Mouse (Mus musculus): ENCODE measurements around the gene Dgki. TPM values are rescaled to one million over a fixed set of nuclear protein-coding genes. Genes with fewer than 3 reads are reported as not detected.

The Dgki gene
- polyA plus RNA-seq, 1 experiment from 2014 or later = 2.8 TPM

DNA sequence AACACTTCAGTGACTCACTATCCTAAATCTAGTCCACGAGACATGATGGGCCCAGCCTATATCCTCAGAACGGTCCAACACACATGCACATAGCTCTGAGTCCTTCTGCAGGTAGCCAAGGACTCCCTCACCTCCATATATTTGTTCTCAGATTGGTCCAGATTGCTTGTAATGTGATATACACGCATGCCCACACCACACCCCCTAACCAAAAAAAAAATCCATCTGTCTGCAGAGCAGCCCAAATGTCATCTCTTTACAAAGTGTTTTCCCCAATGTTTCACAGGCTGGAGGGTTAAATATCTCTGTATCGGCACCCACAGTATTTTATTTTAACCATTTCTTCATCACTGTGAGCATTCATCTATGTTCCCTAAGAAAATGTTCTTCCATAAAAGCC is 58.5 kb downstream of the Dgki start:
- Histone ChIP-seq H3K27me3 (ENCODE audit: control insufficient read depth, insufficient read depth, low read length) (no peaks in the 10 kb centered on the region), H3K9me3 (ENCODE audit: control insufficient read depth, low read length) (no peaks in the 10 kb centered on the region), H3K4me2 (ENCODE audit: low read depth) (no peak overlapping the region), H3K36me3 (ENCODE audit: control insufficient read depth, insufficient read depth, low read length) (no peaks in the 10 kb centered on the region), H3K4me1 (ENCODE audit: control insufficient read depth, insufficient read depth, low read length) (no peaks in the 10 kb centered on the region), H3K27ac (ENCODE audit: low read depth, low read length) (no peak overlapping the region), H3K4me3 (ENCODE audit: low read depth, low read length) (no peak overlapping the region), H3K9ac (ENCODE audit: low read length) (no peak overlapping the region)
- no peak for DNase-seq (ENCODE audit: low spot score)
- ATAC-seq (ENCODE audit: insufficient read depth, low FRiP score, low TSS enrichment) = no peak
- WGBS = 90% methylated on average over 4 of the region's 4 CpGs

DNA sequence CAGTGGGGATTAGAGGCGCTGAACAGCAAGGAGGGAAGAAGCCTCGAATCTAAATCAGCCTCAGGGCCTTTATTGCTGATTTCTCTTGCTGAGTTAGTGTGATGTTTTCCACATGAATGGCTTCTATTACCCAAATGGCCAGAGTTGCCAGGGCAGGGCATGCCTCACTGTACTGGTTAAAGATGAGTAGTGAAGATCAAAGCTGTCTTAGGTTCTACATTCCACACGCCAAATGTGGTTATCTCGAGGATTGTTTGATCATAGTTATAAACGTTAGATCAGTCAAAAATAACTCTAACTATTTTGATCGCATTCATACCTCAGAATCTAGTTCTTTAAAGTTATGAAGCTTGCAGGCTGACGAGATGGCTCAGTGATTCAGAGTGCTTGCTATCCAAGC is 59.8 kb downstream of the Dgki start:
- no peak overlapping the region for H3K27ac ChIP-seq (ENCODE audit: low read depth, low read length)
- no peaks in the 10 kb centered on the region for H3K36me3 ChIP-seq (ENCODE audit: control insufficient read depth, insufficient read depth, low read length)
- no peak overlapping the region for H3K9ac ChIP-seq (ENCODE audit: low read length)
- H3K27me3 ChIP-seq (ENCODE audit: control insufficient read depth, insufficient read depth, low read length) = no peaks in the 10 kb centered on the region
- no peaks in the 10 kb centered on the region for H3K4me1 ChIP-seq (ENCODE audit: control insufficient read depth, insufficient read depth, low read length)
- WGBS = 78% methylated on average over 7 of the region's 7 CpGs
- ATAC-seq (ENCODE audit: insufficient read depth, low FRiP score, low TSS enrichment) (no peak), DNase-seq (ENCODE audit: low spot score) (no peak)
- no peak overlapping the region for H3K4me2 ChIP-seq (ENCODE audit: low read depth)
- H3K9me3 ChIP-seq (ENCODE audit: control insufficient read depth, low read length) = no peaks in the 10 kb centered on the region
- no peak overlapping the region for H3K4me3 ChIP-seq (ENCODE audit: low read depth, low read length)

DNA sequence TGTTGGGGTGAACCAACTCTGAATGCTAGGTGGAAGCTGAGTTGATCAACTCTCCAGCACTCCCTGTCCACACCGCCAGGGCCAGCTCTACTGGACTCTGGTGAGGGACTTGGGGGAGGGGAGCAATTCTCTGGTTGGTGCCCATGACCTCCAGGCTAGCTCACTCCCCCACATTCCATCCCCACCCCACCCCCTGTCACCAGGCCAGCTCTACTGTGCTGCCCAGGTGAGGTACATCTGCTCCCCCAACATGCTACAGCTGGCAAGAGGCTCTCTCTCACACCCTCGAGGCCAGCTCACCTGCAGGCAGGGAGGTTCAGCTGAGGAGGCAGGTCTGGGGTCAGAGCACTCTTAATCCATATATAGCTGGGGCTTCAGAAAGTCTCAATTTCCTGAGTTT is 63.1 kb downstream of the Dgki start:
- Histone ChIP-seq H3K9ac (ENCODE audit: low read length) (no peak overlapping the region), H3K9me3 (ENCODE audit: control insufficient read depth, low read length) (no peaks in the 10 kb centered on the region), H3K36me3 (ENCODE audit: control insufficient read depth, insufficient read depth, low read length) (no peaks in the 10 kb centered on the region), H3K4me2 (ENCODE audit: low read depth) (no peak overlapping the region), H3K4me3 (ENCODE audit: low read depth, low read length) (no peak overlapping the region), H3K27ac (ENCODE audit: low read depth, low read length) (no peak overlapping the region), H3K27me3 (ENCODE audit: control insufficient read depth, insufficient read depth, low read length) (no peaks in the 10 kb centered on the region), H3K4me1 (ENCODE audit: control insufficient read depth, insufficient read depth, low read length) (no peaks in the 10 kb centered on the region)
- ATAC-seq (ENCODE audit: insufficient read depth, low FRiP score, low TSS enrichment) (no peak), DNase-seq (ENCODE audit: low spot score) (no peak)
- WGBS = 72% methylated on average over 2 of the region's 2 CpGs

DNA sequence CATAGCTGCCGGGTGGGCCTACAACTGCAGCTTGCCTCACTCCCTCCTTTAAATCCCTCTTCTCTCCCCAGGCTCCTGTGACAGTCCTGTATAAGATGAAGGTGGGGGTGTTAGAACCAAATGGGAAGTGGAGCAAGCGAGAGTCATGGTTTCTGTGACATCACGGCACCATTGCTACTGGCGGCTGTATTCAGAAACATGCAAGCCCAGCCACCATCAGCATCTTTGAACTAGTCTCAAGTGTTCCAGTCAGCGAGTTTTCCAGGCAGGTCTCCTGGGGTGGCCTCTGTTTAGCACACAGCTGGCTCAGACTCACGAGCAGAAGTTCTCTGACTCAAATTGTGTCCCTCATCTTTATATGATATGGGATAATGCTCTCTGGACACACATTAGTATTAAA is 68.8 kb downstream of the Dgki start:
- Histone ChIP-seq H3K36me3 (ENCODE audit: control insufficient read depth, insufficient read depth, low read length) (no peaks in the 10 kb centered on the region), H3K4me2 (ENCODE audit: low read depth) (no peak overlapping the region), H3K4me3 (ENCODE audit: low read depth, low read length) (no peak overlapping the region), H3K9me3 (ENCODE audit: control insufficient read depth, low read length) (no peaks in the 10 kb centered on the region), H3K9ac (ENCODE audit: low read length) (no peak overlapping the region), H3K27me3 (ENCODE audit: control insufficient read depth, insufficient read depth, low read length) (no peaks in the 10 kb centered on the region), H3K4me1 (ENCODE audit: control insufficient read depth, insufficient read depth, low read length) (no peaks in the 10 kb centered on the region), H3K27ac (ENCODE audit: low read depth, low read length) (no peak overlapping the region)
- ATAC-seq (ENCODE audit: insufficient read depth, low FRiP score, low TSS enrichment) (no peak), DNase-seq (ENCODE audit: low spot score) (no peak)
- 69% methylated on average over 6 of the region's 6 CpGs for WGBS

DNA sequence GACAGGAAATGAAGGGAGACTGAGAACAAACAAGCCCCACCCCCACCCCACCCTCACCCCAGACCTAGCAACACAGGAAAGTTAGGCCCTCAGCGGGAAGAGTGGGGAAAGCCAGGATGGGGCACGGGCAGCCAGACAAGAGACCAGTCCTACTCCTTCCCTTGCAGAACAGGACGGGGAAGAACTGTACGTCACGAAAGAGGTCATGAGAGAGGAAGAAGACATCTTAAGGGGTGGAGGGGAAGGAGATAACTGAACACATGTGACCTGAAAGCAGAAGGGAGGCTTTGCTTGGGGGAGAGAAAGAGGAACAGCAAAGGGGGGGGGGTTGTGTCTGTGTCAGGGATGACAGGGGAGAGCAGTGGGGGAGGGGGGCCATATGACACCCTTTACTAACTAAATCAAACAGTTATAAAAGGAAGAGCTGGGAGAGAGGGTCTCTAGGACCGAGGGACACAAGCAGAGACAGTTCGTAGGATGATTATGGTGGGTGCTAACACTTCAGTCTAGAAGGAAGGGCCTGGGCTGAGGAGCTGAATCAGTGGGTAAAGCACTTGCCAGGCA is 77.0 kb downstream of the Dgki start:
- ATAC-seq (ENCODE audit: insufficient read depth, low FRiP score, low TSS enrichment) = no peak
- Histone ChIP-seq H3K4me1 (ENCODE audit: control insufficient read depth, insufficient read depth, low read length) (no peaks in the 10 kb centered on the region), H3K9me3 (ENCODE audit: control insufficient read depth, low read length) (no peaks in the 10 kb centered on the region), H3K27ac (ENCODE audit: low read depth, low read length) (no peak overlapping the region), H3K27me3 (ENCODE audit: control insufficient read depth, insufficient read depth, low read length) (no peaks in the 10 kb centered on the region), H3K4me3 (ENCODE audit: low read depth, low read length) (no peak overlapping the region), H3K4me2 (ENCODE audit: low read depth) (no peak overlapping the region), H3K36me3 (ENCODE audit: control insufficient read depth, insufficient read depth, low read length) (no peaks in the 10 kb centered on the region), H3K9ac (ENCODE audit: low read length) (no peak overlapping the region)
- 68% methylated on average over 7 of the region's 7 CpGs for WGBS
- DNase-seq (ENCODE audit: low spot score) = no peak

DNA sequence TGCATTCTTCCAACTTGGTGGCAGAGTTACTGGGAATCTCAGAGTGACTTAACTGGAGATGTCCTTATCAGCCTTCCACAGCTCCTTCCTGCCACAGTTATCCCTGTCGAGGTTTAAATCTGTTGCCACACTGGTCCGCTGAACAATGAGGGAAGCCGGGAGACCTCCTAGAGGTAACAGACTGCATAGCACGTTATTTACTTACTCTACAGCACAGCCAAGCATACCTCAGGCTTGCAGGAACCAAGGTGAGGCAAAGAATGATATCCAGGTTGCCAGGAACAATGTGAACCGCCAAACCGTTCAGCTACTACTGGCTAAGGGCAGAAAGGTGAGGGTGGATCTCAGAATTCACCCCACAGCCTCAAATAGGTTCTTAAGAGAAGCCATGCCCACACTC is 78.0 kb downstream of the Dgki start:
- Histone ChIP-seq H3K9ac (ENCODE audit: low read length) (no peak overlapping the region), H3K9me3 (ENCODE audit: control insufficient read depth, low read length) (no peaks in the 10 kb centered on the region), H3K4me3 (ENCODE audit: low read depth, low read length) (no peak overlapping the region), H3K4me2 (ENCODE audit: low read depth) (no peak overlapping the region), H3K27ac (ENCODE audit: low read depth, low read length) (no peak overlapping the region), H3K27me3 (ENCODE audit: control insufficient read depth, insufficient read depth, low read length) (no peaks in the 10 kb centered on the region), H3K36me3 (ENCODE audit: control insufficient read depth, insufficient read depth, low read length) (no peaks in the 10 kb centered on the region), H3K4me1 (ENCODE audit: control insufficient read depth, insufficient read depth, low read length) (no peaks in the 10 kb centered on the region)
- ATAC-seq (ENCODE audit: insufficient read depth, low FRiP score, low TSS enrichment) = no peak
- DNase-seq (ENCODE audit: low spot score) = no peak
- WGBS = 63% methylated on average over 6 of the region's 6 CpGs

DNA sequence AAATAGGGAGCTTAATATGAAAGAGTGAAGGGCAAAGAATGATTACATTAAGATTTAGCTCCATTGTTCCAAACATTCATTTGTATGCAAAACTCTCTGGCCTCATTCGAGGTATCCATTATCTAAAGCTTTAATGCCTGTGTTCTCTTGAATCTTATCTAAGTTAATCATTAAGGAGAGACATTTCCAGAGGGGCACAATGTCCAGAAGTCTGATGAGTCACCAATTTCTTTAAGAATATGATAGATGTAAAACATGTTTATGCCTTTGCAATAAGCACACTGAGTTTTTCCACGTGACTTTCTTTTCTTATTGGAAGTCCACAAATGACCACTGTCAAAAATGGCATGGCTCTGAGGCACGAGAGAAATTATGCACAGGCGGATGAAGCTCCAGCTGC is 80.9 kb downstream of the Dgki start:
- Histone ChIP-seq H3K27ac (ENCODE audit: low read depth, low read length) (no peak overlapping the region), H3K9ac (ENCODE audit: low read length) (no peak overlapping the region), H3K4me2 (ENCODE audit: low read depth) (no peak overlapping the region), H3K4me3 (ENCODE audit: low read depth, low read length) (no peak overlapping the region), H3K27me3 (ENCODE audit: control insufficient read depth, insufficient read depth, low read length) (no peaks in the 10 kb centered on the region), H3K36me3 (ENCODE audit: control insufficient read depth, insufficient read depth, low read length) (no peaks in the 10 kb centered on the region), H3K9me3 (ENCODE audit: control insufficient read depth, low read length) (no peaks in the 10 kb centered on the region), H3K4me1 (ENCODE audit: control insufficient read depth, insufficient read depth, low read length) (no peaks in the 10 kb centered on the region)
- no peak for DNase-seq (ENCODE audit: low spot score)
- ATAC-seq (ENCODE audit: insufficient read depth, low FRiP score, low TSS enrichment) = no peak
- WGBS = 81% methylated on average over 4 of the region's 4 CpGs

DNA sequence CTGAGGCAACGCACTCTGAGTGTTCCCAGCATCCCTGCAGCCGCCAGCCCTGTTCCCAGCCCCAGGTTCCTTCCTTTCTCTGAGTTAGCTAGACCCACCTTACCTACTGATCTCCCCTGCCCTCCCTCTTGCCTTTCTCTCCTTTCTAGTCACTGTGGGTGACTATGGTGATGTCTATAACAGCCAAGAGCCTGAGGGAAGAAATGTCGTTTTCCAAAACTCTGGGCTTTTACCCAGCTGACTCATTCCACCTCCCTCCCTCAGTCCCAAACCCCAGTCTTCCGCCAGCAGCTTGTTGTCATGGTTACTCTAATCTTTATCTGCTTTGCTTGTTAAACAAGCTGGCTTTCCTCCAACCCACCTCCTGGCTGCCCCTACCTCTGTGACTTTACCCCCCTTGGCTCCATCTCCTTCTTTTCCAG is 83.6 kb downstream of the Dgki start:
- Histone ChIP-seq H3K4me1 (ENCODE audit: control insufficient read depth, insufficient read depth, low read length) (peaks cover 3% of the 10 kb centered on the region; the same call in 1 of the 2 replicates), H3K4me3 (ENCODE audit: low read depth, low read length) (no peak overlapping the region), H3K9ac (ENCODE audit: low read length) (no peak overlapping the region), H3K9me3 (ENCODE audit: control insufficient read depth, low read length) (no peaks in the 10 kb centered on the region), H3K4me2 (ENCODE audit: low read depth) (no peak overlapping the region), H3K27me3 (ENCODE audit: control insufficient read depth, insufficient read depth, low read length) (no peaks in the 10 kb centered on the region), H3K36me3 (ENCODE audit: control insufficient read depth, insufficient read depth, low read length) (no peaks in the 10 kb centered on the region), H3K27ac (ENCODE audit: low read depth, low read length) (no peak overlapping the region)
- DNase-seq (ENCODE audit: low spot score) (no peak), ATAC-seq (ENCODE audit: insufficient read depth, low FRiP score, low TSS enrichment) (no peak)
- 57% methylated on average over 4 of the region's 4 CpGs for WGBS

DNA sequence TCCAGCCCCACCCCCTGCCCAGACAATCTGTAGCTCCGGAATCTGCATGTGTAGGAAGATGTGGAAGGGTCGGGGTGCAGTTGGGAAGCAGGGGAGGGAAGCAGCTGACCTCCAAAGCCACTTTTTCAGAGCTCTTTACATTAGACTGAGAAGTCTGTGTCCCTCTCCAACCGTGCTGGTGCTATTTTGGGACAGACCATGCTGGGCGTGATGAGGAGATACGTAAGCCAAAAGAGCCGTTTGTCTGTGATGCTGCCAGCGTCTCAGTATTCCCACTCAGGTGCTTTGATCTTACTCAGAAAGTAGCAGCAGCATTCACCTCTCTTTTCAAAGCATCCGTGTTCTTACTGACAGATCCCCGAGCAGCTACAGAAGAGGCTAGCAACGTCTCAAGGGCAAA is 84.3 kb downstream of the Dgki start:
- 48% methylated on average over 10 of the region's 10 CpGs for WGBS
- no peaks in the 10 kb centered on the region for H3K36me3 ChIP-seq (ENCODE audit: control insufficient read depth, insufficient read depth, low read length)
- no peak overlapping the region for H3K27ac ChIP-seq (ENCODE audit: low read depth, low read length)
- ATAC-seq (ENCODE audit: insufficient read depth, low FRiP score, low TSS enrichment) = no peak
- no peaks in the 10 kb centered on the region for H3K27me3 ChIP-seq (ENCODE audit: control insufficient read depth, insufficient read depth, low read length)
- H3K4me3 ChIP-seq (ENCODE audit: low read depth, low read length) = no peak overlapping the region
- no peak for DNase-seq (ENCODE audit: low spot score)
- no peak overlapping the region for H3K9ac ChIP-seq (ENCODE audit: low read length)
- H3K4me1 ChIP-seq (ENCODE audit: control insufficient read depth, insufficient read depth, low read length) = peaks cover 4% of the 10 kb centered on the region; the same call in 1 of the 2 replicates
- H3K4me2 ChIP-seq (ENCODE audit: low read depth) = no peak overlapping the region
- no peaks in the 10 kb centered on the region for H3K9me3 ChIP-seq (ENCODE audit: control insufficient read depth, low read length)

Measured in neural tube, embryonic 11.5 days (tissue).